Mouse (Mus musculus) neutrophil, adult 65 days (primary cell): ENCODE data around the gene Afdn. TPM values are rescaled to one million over a fixed set of nuclear protein-coding genes. Genes with fewer than 3 reads are reported as not detected.

Source experiments
- total RNA-seq: library from RNA; stranded (reverse); gene quantifications from 2 replicates; pipeline ENCODE4 v1.2.4, GENCODE M21; 2023

Gene Afdn
- total RNA-seq: 26.0 and 30.5 TPM in 2 replicates

DNA sequence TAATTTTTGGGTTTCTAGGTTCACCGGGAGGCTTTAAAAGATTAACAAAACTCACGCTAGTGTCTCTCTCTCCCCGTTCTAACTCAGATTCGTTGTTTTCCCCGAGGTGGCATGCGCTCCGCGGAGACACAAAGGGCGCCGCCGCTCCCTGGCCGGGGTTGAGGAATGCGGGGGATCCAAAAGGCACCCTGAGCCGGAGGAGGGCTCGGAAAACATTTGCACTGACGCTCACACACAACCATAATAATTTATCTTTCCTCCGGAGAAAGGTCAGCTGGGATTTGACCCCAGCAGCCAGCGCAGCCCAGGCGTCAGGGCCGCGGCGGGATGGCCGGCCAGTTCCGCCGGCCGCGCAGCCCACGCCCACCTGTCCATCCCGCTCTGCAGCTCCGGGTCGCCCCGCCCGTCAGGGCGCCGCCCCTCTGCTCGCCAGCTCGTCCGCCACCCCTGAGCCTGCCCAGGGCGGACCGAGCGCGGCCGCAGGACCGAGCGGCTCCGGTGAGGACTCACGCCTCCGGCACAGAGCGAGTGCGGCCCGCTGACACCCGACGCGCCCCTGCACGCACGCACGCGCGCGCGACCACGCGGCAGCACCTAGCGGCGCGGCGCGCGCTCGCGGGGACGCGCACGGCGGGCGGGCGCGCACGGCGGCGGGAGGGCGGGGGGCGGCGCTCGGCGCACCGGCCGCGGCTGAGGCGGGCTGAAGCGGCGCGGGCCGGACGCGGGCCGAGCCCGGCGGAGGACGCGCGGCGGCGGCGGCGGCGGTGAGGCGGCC lies at the start of gene Afdn:
Gene Afdn (plus strand): TSS at position 687 of the 775 bp plus-strand sequence.

DNA sequence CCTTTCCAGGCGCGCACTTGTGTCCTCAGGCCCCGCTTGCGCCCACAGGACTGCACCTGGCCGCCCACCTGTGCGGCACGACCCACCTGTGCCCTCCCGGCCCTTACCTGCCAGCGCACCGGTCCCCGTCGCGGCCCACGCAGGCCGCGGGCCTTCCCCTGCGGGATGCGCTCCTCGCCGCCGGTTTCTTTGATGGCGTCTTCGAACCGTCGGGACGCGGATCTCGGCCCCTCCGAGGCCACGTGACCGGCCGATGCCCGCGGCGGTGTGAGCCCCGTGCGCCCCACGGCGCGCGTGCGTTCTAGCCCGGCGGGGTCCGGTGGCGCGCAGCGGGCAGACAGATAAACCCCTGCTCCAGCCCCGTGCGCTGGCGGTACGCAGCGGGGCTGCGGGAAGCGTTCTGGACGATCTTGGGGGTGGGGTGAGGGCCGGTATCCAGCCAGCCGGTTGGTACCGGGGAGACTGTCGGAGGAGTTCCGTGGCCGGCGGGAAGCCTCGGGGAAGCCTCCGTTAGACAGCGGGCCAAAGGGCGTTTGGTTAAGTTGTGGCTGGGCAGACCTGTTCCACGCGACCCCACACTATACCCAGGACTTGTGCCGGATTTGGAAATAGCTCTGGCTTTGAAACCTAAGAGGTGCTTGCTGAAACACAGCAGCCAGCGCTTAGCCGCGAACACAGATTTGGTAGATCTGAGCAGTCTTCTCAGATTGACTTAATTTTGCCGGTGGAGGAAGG lies 1.0 kb downstream of the Afdn start, which contains the start of gene Tcte2:
Gene Tcte2 (minus strand): TSS at position 647 of the 735 bp plus-strand sequence.

DNA sequence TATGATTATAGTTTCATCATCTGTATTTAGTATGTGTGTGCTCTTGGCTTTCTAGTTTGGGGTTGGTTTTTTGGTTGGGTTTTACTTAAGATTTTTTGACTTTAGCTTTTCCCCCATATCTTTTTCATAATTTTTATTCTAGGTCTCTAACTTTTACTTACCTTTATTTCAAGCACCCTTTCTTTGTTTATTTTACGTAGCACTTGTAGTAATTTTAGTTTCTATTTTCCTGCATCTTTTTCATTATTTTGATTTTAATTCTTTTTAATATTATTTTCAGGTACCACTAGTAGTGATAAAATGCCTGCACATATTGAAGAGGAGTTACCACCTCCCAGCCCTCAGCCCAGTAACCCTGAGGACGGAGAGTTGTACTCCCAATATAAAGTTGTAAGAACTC lies 187.7 kb downstream of the Afdn start, which contains the start of gene Gm7168:
Gene Gm7168 (plus strand): TSS at position 301 of the 400 bp plus-strand sequence.

Other genes starting within 250 kb of the Afdn start
- gene Tcte2, start 1.3 kb downstream of the Afdn start, total RNA-seq: 0.64 TPM in 1 of 2 replicates, not detected in the other
- not detected in 2 replicates for gene Gm7168, start 187.8 kb downstream of the Afdn start, total RNA-seq
- not detected in 2 replicates for gene Gm7356, start 243.2 kb downstream of the Afdn start, total RNA-seq